Mouse (Mus musculus) yolk sac, embryonic 10.5 days (tissue): ENCODE data around the gene Wbp2.

Experiments used
- DNase-seq: peaks from one replicate; pipeline ENCODE4 v3.0.0-alpha.2; 2017; ENCODE audit warnings: low spot score

Gene Wbp2

GRCm38 (mm10) chr11:116030088-116030897 is 56.5 kb downstream of the Wbp2 start, which contains the start of gene Unk:
Unk (plus strand) TSS chr11:116030322.
- peak; percentile 99 for DNase-seq

- no peak for DNase-seq
Measured at GRCm38 (mm10) chr11:116029086-116029865, 57.5 kb downstream of the Wbp2 start.
